Mouse (Mus musculus) thymus, postnatal 0 days (tissue): ENCODE data around the gene Nos2. TPM values are rescaled to one million over a fixed set of nuclear protein-coding genes. Genes with fewer than 3 reads are reported as not detected.
A peak's percentile ranks its signal among the peaks of the same experiment; 100 is the strongest.
"Not testable (repeated sequence)": the region's sequence is repeated elsewhere in the genome, so short reads cannot be mapped to it uniquely, and the experiment has no call there.

ENCODE experiments used
- DNase-seq: peaks from one replicate; pipeline ENCODE4 v3.0.0-alpha.2; 2015; ENCODE audit warnings: low spot score
- polyA plus RNA-seq: library from polyadenylated mRNA; unstranded; fragments of >200 nt; fragmentation: Nextera tagmentation; extraction: Ambion mirVana; gene quantifications from 2 replicates; pipeline ENCODE4 v1.2.1, GENCODE M21; 2015

The Nos2 gene
- polyA plus RNA-seq, 1 experiment from 2014 or later = 0.92 TPM

GRCm38 (mm10) chr11:78986311-78987002 is 65.9 kb downstream of the Nos2 start:
- no peak for DNase-seq

DNA sequence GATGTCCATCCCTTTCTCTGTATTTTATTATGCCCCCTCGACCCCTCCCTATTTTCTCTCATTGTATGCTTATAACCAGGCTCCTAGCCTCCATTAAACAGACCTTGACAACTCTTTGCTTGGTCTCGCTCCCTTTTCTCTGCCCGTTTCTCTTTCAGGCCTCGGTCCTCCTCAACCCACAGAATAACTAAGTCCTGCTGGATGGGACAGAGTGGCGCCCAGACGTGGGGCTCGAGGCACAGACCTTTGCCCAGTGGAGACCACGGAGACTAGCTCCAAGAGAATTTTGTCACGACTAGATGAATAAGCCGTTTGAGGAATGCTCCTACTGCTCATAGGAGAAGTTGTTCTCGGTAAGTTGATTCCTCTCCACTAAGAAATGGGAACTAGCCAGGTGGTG is 68.6 kb downstream of the Nos2 start:
- DNase-seq = not testable (repeated sequence)

DNA sequence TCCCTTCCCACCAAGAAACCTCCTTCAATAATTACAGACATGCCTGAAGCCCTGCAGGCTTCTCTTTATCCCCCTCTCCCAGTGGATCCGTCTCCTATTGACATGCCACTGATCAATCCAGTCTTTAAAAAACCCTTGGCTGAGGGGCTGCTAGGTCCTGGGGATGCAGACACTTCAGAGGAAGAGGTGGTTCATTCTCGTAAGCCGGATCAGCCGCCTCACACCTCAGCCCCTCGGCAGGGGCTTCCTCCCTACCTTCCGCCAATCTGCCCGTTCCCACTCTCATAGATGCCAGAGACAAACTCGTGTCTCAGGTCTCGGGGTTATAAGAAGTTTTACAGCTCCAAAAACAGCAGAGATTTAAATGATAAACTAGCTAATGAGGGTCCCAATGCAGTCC is 69.5 kb downstream of the Nos2 start:
- no peak for DNase-seq

DNA sequence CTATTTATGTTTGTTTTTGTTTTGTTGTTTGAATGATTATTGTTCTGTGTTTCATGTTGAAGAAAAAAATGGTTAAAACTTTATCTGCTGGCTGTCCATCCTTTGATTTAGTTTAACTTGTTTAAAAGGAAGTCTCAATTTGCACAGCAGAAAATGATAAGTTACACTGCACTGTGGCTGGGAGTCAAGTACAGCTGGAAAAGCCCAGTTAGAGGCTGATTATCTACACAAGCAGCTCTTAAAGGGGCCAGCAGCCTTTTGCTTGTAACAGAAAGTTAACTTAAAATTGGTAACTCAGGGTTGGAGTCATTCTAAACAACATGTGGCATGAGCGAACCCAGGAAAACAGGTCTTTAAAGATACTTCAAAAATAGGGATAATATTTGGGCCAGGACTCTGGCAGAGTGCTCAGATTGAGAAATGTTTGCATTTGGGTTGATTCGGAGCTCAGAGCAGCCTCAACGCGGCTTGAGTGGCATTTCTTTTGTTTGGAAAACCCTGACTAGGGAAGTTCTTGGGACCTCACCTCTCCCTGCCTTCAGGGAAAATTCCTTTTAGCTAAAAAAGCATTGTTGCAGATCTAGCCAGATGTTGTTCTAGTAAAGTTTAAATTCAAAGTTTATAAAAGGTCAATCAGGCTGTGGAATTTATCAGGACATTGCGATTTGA is 70.4 kb downstream of the Nos2 start:
- not testable (repeated sequence) for DNase-seq

GRCm38 (mm10) chr11:78999118-78999517 is 78.5 kb downstream of the Nos2 start:
- DNase-seq = no peak

DNA sequence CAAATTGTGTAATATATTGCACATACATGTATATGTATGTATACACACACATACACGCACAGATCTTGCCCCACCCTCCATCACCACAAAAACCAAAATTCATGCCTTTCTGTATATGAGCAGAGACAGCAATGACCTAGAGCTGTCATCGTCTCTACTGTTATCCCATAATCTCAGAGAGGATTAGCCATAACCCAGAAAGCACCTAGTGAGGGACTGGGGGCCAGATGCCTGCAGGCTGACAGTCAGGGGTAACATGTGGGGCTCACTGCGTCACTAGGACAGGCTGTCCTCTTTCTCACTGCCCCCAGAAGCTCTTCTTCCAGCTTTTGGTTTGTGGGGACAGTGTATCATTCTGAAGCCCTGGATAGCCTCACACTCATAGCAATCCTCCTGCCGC is 81.3 kb downstream of the Nos2 start:
- DNase-seq = no peak

GRCm38 (mm10) chr11:79002551-79002951 is 82.0 kb downstream of the Nos2 start:
- no peak for DNase-seq

- peak; percentile 88 for DNase-seq
These were observed 82.6 kb downstream of the Nos2 start for GRCm38 (mm10) chr11:79003053-79003768.

- peak; percentile 44 for DNase-seq
These were observed 83.4 kb downstream of the Nos2 start for GRCm38 (mm10) chr11:79003769-79004638.

- DNase-seq = peak; percentile 63
These were observed 85.2 kb downstream of the Nos2 start for GRCm38 (mm10) chr11:79005578-79006394.

GRCm38 (mm10) chr11:79006417-79006816 is 85.8 kb downstream of the Nos2 start:
- no peak for DNase-seq

DNA sequence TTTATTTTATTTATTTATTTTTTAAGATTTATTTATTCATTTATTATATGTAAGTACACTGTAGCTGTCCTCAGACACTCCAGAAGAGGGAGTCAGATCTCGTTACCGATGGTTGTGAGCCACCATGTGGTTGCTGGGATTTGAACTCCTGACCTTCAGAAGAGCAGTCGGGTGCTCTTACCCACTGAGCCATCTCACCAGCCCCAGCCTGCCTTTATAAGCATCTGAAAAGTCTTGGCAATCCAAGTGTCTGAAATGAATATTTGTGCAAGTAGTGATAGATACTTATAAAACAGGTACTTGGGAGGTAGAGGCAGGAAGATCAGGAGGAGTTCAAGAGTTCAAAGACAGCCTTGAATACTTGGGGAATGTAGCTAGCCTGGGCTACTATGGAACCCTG is 86.8 kb downstream of the Nos2 start:
- DNase-seq = not testable (repeated sequence)

- DNase-seq = no peak
These were observed 87.6 kb downstream of the Nos2 start for GRCm38 (mm10) chr11:79008007-79008775.

DNA sequence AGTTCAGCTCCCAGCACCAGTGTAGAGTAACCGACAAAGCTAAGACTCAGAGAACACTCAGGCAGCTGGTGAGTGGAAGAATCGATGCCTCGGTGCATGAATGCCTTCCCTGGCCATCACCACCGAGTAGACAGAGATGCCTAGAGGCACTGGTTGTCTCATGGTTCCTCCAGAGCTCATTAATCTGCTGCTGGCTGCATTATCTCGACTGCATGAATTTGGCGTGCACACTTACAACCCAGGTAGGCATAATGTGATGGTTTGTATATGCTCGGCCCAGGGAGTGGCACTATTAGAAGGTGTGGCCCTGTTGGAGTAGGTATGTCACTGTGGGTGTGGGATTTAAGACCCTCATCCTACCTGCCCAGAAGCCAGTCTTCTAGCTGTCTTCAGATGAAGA is 88.3 kb downstream of the Nos2 start:
- DNase-seq = no peak

Other genes with a start within 250 kb of the Nos2 start
- gene Nlk, start 223.4 kb upstream of the Nos2 start, polyA plus RNA-seq = 21.3 and 23.3 TPM in 2 replicates
- 48.5 and 50.8 TPM in 2 replicates for gene Ccnq, start 169.1 kb upstream of the Nos2 start, polyA plus RNA-seq
- gene Lyrm9, start 94.2 kb upstream of the Nos2 start, polyA plus RNA-seq = 28.4 and 31.0 TPM in 2 replicates
- gene Lgals9, start 64.2 kb downstream of the Nos2 start, polyA plus RNA-seq = 421 and 488 TPM in 2 replicates
- gene Ksr1, start 225.6 kb downstream of the Nos2 start, polyA plus RNA-seq = 2.7 and 2.8 TPM in 2 replicates